Mouse (Mus musculus) stomach, postnatal 0 days (tissue): Measurements from ENCODE around the gene Srd5a3.

ENCODE experiments used
- CTCF ChIP-seq: IDR thresholded peaks from 2 replicates; pipeline ENCODE4 v1.5.1; 2016; ENCODE audit warnings: antibody characterized with exemption, low read depth, mild to moderate bottlenecking, moderate library complexity
- EP300 ChIP-seq: optimal IDR thresholded peaks from 2 replicates; pipeline ENCODE3; 2016; ENCODE audit warnings: antibody characterized with exemption

GRCm38 (mm10) chr5:76163828-76164390 lies 23.8 kb downstream of the Srd5a3 start:
- no peak for TF ChIP-seq CTCF
- no peak for TF ChIP-seq EP300
